Comparison of ENCODE assay signal across 19 mouse cellular contexts in genomic region chr3:50605750-50606149, GRCm38 (mm10).
"Had no signal": no experiment of that assay in that cellular context is flagged by ENCODE, and none has a peak within 500 bp of the region (broad histone marks: within the 10 kb centered on the region; RNA-seq: fewer than 3 reads in every experiment).

No protein-coding gene starts in this region.

- H3K4me2 ChIP-seq: kidney, embryonic 15.5 days; limb, embryonic 12.5 days; limb, embryonic 15.5 days; liver, embryonic 11.5 days; lung, embryonic 14.5 days; midbrain, embryonic 13.5 days; neural tube, embryonic 12.5 days had no signal

- H3K4me1 ChIP-seq: limb, embryonic 15.5 days; neural tube, embryonic 12.5 days had no signal

- H3K9me3 ChIP-seq: kidney, embryonic 15.5 days; limb, embryonic 12.5 days; limb, embryonic 15.5 days; midbrain, embryonic 13.5 days; neural tube, embryonic 12.5 days had no signal

- H3K27me3 ChIP-seq: kidney, embryonic 15.5 days; limb, embryonic 12.5 days; limb, embryonic 15.5 days; midbrain, embryonic 13.5 days; neural tube, embryonic 12.5 days had no signal

- H3K4me3 ChIP-seq: kidney, embryonic 15.5 days; left cerebral cortex, adult 2 months; limb, embryonic 12.5 days; limb, embryonic 15.5 days; midbrain, embryonic 13.5 days; neural tube, embryonic 12.5 days had no signal

- H3K36me3 ChIP-seq: kidney, embryonic 15.5 days; limb, embryonic 12.5 days; limb, embryonic 15.5 days; midbrain, embryonic 13.5 days; neural tube, embryonic 12.5 days had no signal

- DNase-seq: kidney, adult 2 months; kidney, postnatal 10 days; kidney, postnatal 4 days; layer of hippocampus, adult 9-11 months; layer of hippocampus, postnatal 36 days; left cerebral cortex, postnatal 4 days; liver, postnatal 0 days; lung, embryonic 14.5 days; thymus, postnatal 25 days had no signal

- ATAC-seq: intestine, postnatal 0 days; liver, postnatal 0 days; lung, postnatal 0 days; midbrain, embryonic 13.5 days had no signal

- H3K27ac ChIP-seq: kidney, embryonic 15.5 days; left cerebral cortex, adult 2 months; limb, embryonic 12.5 days; limb, embryonic 15.5 days; liver, embryonic 14.5 days; midbrain, embryonic 13.5 days; neural tube, embryonic 12.5 days had no signal

- H3K9ac ChIP-seq: kidney, embryonic 15.5 days; limb, embryonic 12.5 days; limb, embryonic 15.5 days; liver, embryonic 14.5 days; liver, postnatal 0 days; lung, embryonic 14.5 days; midbrain, embryonic 13.5 days; neural tube, embryonic 12.5 days had no signal
